Mouse (Mus musculus) adrenal gland, adult 18-20 months (tissue): ENCODE results near the gene Plcd1. TPM values are rescaled to one million over a fixed set of nuclear protein-coding genes. Genes with fewer than 3 reads are reported as not detected.
A peak's percentile ranks its signal among the peaks of the same experiment; 100 is the strongest.

Experiments used
- DNase-seq, 2 experiments: peaks; one replicate each; pipeline ENCODE4 v3.0.0; 2021 to 2022; ENCODE audit warnings: low spot score in 2 of 2
- total RNA-seq, 2 experiments: library from RNA; stranded (reverse); gene quantifications; 1 replicate in 1 of 2; 2 replicates in 1 of 2; pipeline ENCODE4 v1.2.3; 2021

Gene Plcd1
- total RNA-seq, 2 experiments from 2014 or later, result 7.0 to 10.9 TPM

GRCm38 (mm10) chr9:119092473-119093418 lies 556 bp downstream of the Plcd1 start:
- DNase-seq, result peak in 1 of 2 experiments; percentile 40

- no peak for DNase-seq
Observed at GRCm38 (mm10) chr9:119091581-119092310, 1.6 kb downstream of the Plcd1 start.

- DNase-seq, result no peak
Observed at GRCm38 (mm10) chr9:119090462-119090861, 2.8 kb downstream of the Plcd1 start.

- no peak for DNase-seq
Observed at GRCm38 (mm10) chr9:119089437-119089836, 3.9 kb downstream of the Plcd1 start.

- peak; percentile 95 for DNase-seq
Observed at GRCm38 (mm10) chr9:119088148-119088801, 5.0 kb downstream of the Plcd1 start.

- no peak for DNase-seq
Observed at GRCm38 (mm10) chr9:119087309-119087708, 6.0 kb downstream of the Plcd1 start.

GRCm38 (mm10) chr9:119086451-119086850 lies 6.9 kb downstream of the Plcd1 start:
- no peak for DNase-seq

- DNase-seq, result no peak
Observed at GRCm38 (mm10) chr9:119083966-119084365, 9.3 kb downstream of the Plcd1 start.

GRCm38 (mm10) chr9:119082656-119083430 lies 10.5 kb downstream of the Plcd1 start:
- no peak for DNase-seq

GRCm38 (mm10) chr9:119082039-119082438 lies 11.3 kb downstream of the Plcd1 start:
- DNase-seq, result no peak

- DNase-seq, result no peak
Observed at GRCm38 (mm10) chr9:119080040-119080675, 13.1 kb downstream of the Plcd1 start.

GRCm38 (mm10) chr9:119075685-119076084 lies 17.6 kb downstream of the Plcd1 start:
- DNase-seq, result no peak

GRCm38 (mm10) chr9:119073184-119073895 lies 20.0 kb downstream of the Plcd1 start:
- DNase-seq, result no peak

- DNase-seq, result no peak
Observed at GRCm38 (mm10) chr9:119071786-119072185, 21.5 kb downstream of the Plcd1 start.

- no peak for DNase-seq
Observed at GRCm38 (mm10) chr9:119070173-119070825, 23.0 kb downstream of the Plcd1 start.

GRCm38 (mm10) chr9:119068266-119068665 lies 25.0 kb downstream of the Plcd1 start:
- DNase-seq, result no peak

- DNase-seq, result peak; percentile 75 to 78
Observed at GRCm38 (mm10) chr9:119067601-119068000, 25.7 kb downstream of the Plcd1 start.

GRCm38 (mm10) chr9:119064296-119064695 lies 29.0 kb downstream of the Plcd1 start:
- no peak for DNase-seq

GRCm38 (mm10) chr9:119063036-119063644 lies 30.2 kb downstream of the Plcd1 start:
- DNase-seq, result no peak
